Mouse (Mus musculus) heart, embryonic 10.5 days (tissue): ENCODE results near the gene Fam53b. TPM values are rescaled to one million over a fixed set of nuclear protein-coding genes. Genes with fewer than 3 reads are reported as not detected.

Experiments
- DNase-seq: peaks from one replicate; pipeline ENCODE4 v3.0.0-alpha.2; 2017; ENCODE audit warnings: low spot score
- H3K27ac ChIP-seq: fragments of 300-500 bp; sonication (generic); 2 replicates; pipeline ENCODE4 v1.5.1; 2016; ENCODE audit warnings: mild to moderate bottlenecking
- H3K27me3 ChIP-seq: fragments of 300-500 bp; sonication (generic); 2 replicates; pipeline ENCODE4 v1.6.1; 2016; ENCODE audit warnings: mild to moderate bottlenecking; ENCODE audit not compliant: poor library complexity, insufficient read depth, severe bottlenecking
- H3K36me3 ChIP-seq: fragments of 300-500 bp; sonication (generic); 2 replicates; pipeline ENCODE4 v1.6.1; 2016; ENCODE audit warnings: mild to moderate bottlenecking, moderate library complexity
- H3K4me1 ChIP-seq: fragments of 300-500 bp; sonication (generic); 2 replicates; pipeline ENCODE4 v1.6.1; 2016; ENCODE audit warnings: mild to moderate bottlenecking
- H3K4me3 ChIP-seq: fragments of 300-500 bp; sonication (generic); 2 replicates; pipeline ENCODE4 v1.5.1; 2016; ENCODE audit warnings: mild to moderate bottlenecking, moderate library complexity
- H3K9me3 ChIP-seq: fragments of 300-500 bp; sonication (generic); 2 replicates; pipeline ENCODE4 v1.6.1; 2016; ENCODE audit warnings: mild to moderate bottlenecking, moderate library complexity
- WGBS: fragments of 180-500 bp; shearing (Covaris S2); methylation state at CpG from one replicate; pipeline ENCODE4 v1.1.7; 2016; 5-methylcytosine and 5-hydroxymethylcytosine counted together
- polyA plus RNA-seq: library from polyadenylated mRNA; unstranded; fragments of >200 nt; fragmentation: Nextera tagmentation; extraction: Ambion mirVana; gene quantifications from 2 replicates; pipeline ENCODE4 v1.2.1, GENCODE M21; 2016

Fam53b gene
- polyA plus RNA-seq, 1 experiment from 2014 or later: 17.7 TPM

- Histone ChIP-seq H3K27ac (peak overlapping the region; percentile 94), H3K4me1 (peaks cover 71% of the 10 kb centered on the region), H3K36me3 (peaks cover 5% of the 10 kb centered on the region), H3K9me3 (no peaks in the 10 kb centered on the region), H3K27me3 (no peaks in the 10 kb centered on the region), H3K4me3 (no peak overlapping the region)
- peak; percentile 91 for DNase-seq
- 16% methylated on average over 6 of the region's 6 CpGs for WGBS
Measured at GRCm38 (mm10) chr7:132714236-132714923, 99.3 kb downstream of the Fam53b start.

DNA sequence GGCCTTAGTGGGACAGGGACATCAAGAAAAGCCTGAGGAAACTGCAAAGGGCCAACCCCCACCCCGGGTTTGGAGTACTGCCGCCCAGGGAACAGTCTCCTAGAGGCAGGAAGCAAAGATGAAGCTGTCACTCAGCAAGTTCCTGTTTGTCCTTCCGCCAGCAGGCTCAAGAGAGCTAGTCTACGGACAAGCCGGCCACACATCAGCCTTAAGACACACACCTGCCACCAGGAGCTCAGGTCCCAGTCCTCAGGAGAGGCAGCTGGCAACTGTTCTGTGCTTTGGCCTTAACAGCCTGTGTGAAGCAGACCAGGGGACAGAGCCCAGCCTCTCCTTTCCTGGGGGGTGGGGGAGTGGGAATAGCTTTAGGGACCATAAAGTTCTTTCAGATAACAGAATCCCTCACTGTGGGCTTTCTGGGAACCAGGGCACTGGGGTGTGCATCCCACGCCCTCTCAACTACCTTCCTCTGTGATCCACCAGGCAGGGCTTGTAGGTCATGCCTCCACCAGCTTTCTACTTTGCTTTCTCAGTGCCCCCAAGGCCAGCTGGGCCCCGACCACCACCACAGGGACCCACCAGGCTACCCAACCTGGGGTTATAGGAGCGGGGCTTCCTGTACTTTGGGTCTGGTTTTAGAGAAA is 100.1 kb downstream of the Fam53b start:
- DNase-seq: no peak
- peaks cover 5% of the 10 kb centered on the region for H3K36me3 ChIP-seq
- no peaks in the 10 kb centered on the region for H3K27me3 ChIP-seq
- peak overlapping the region; percentile 94 for H3K27ac ChIP-seq
- H3K4me3 ChIP-seq: 0 out of 2 replicates have a peak overlapping the region, but pooled peaks have one; percentile 1
- 45% methylated on average over 8 of the region's 8 CpGs for WGBS
- H3K4me1 ChIP-seq: peaks cover 70% of the 10 kb centered on the region
- no peaks in the 10 kb centered on the region for H3K9me3 ChIP-seq

- Histone ChIP-seq H3K36me3 (peaks cover 5% of the 10 kb centered on the region), H3K27ac (peak overlapping the region; percentile 94), H3K9me3 (no peaks in the 10 kb centered on the region), H3K4me1 (peaks cover 65% of the 10 kb centered on the region), H3K4me3 (no peak overlapping the region), H3K27me3 (no peaks in the 10 kb centered on the region)
- 71% methylated on average over 7 of the region's 7 CpGs for WGBS
- DNase-seq: no peak
Measured at GRCm38 (mm10) chr7:132712956-132713355, 100.7 kb downstream of the Fam53b start.

DNA sequence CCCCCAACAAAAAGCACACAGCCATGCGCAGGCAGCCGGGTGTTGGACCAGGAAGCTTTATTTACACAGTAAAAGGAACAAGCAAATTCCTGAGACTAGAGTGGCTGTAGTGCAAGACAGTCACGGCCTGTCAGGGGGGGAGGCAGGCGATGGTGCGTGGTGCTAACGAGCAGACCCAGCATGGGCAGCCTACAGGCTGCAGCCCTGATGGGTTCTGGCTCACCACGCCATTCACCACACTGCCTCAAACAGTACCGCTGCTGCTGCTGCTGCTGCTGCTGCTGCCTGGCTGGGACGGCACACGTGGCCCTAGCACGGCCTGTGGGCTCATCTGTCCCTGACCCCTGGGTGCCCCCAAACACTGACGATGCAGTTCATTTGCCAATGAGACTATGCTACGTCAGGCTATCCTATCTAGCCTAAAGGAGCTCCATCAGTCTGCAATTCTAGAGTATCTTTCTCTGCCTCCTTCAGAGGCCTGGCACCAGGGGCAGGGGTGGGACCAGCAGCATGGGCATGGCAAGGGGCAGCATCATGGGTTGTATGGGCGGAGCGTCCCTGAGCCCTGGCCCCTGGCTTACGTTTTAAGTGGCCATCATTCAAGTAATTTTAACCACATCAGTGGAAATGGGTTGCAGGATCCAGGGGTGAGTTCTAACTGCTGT is 101.5 kb downstream of the Fam53b start:
- Histone ChIP-seq H3K36me3 (peaks cover 5% of the 10 kb centered on the region), H3K27ac (peak overlapping the region; percentile 84), H3K4me1 (peaks cover 58% of the 10 kb centered on the region), H3K27me3 (no peaks in the 10 kb centered on the region), H3K4me3 (no peak overlapping the region), H3K9me3 (no peaks in the 10 kb centered on the region)
- no peak for DNase-seq
- WGBS: 41% methylated on average over 16 of the region's 16 CpGs

DNA sequence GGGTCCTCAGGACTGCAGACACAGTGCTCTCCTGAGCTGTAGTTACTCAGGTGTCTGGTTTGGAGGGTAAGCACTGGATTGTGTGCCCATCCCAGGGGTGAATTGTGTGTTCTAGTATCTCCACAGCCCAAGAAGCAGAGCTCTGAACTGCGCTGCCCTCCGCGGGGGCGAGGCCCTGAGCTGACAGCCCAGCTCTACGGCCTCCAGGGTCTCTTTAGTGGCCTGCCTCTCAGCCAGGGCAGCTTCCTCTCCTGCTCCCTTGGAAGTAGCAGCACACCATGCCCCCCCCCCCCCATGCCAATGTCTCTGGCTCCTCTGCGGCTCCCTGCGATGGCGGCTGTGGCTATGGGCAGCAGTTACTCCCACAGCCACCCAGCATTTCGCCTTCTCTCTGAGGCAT is 102.1 kb downstream of the Fam53b start:
- H3K36me3 ChIP-seq: peaks cover 5% of the 10 kb centered on the region
- no peak for DNase-seq
- H3K4me1 ChIP-seq: peaks cover 57% of the 10 kb centered on the region
- 67% methylated on average over 9 of the region's 9 CpGs for WGBS
- no peaks in the 10 kb centered on the region for H3K9me3 ChIP-seq
- H3K4me3 ChIP-seq: no peak overlapping the region
- H3K27ac ChIP-seq: peak overlapping the region; percentile 84
- no peaks in the 10 kb centered on the region for H3K27me3 ChIP-seq

DNA sequence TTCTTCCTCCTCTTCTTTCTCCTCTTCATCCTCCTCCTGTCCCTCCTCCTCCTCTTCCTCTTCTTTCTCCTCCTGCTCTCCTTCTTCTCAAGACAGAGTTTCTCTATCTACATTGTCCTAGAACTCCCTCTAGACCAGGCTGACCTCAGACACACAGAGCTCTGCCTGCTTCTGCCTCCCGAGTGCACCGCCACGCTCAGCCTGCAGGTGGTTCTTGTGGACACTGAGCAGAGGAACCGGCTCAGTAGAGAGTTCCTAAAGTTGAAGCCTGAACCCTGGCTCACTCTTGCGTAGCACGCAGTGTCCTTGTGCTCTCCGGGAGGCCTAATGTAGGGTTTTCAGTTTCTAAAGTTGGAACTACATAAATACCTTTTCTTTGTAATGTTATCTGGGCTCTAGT is 108.6 kb downstream of the Fam53b start:
- 85% methylated on average over 7 of the region's 7 CpGs for WGBS

DNA sequence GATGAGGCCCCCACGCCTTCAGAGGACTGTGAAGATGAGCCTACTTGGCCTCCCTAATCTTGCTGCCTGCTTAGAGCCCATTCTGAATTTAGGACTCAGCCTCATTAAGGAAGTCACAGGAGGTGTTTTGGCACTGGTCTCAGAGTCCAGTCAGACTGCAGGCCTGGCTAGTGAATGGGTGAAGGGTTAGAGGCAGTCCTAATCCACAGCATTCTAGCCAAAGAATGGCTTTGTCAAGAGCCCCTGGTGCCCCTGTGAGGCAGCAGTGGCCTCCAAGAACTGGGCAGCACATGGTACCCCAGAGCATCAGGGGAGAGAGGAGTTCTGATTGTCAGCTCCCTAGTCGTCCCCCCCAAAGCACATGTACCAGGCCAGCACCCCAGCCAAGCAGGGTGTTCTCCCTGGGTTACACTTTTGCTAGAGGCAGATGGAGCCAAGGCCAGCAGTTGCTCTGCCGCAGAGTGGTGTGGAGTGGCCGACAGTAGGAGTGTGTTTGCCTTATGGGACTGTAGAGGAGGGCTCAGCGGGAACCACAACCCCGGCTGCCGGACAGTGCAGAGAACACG is 109.3 kb downstream of the Fam53b start:
- Histone ChIP-seq H3K27ac (no peak overlapping the region), H3K27me3 (no peaks in the 10 kb centered on the region), H3K36me3 (no peaks in the 10 kb centered on the region), H3K4me1 (peaks cover 11% of the 10 kb centered on the region; the same call in 1 of the 2 replicates), H3K9me3 (no peaks in the 10 kb centered on the region), H3K4me3 (no peak overlapping the region)
- WGBS: 89% methylated on average over 8 of the region's 8 CpGs
- no peak for DNase-seq

More for the DNA sequence above, 108.6 kb downstream of the Fam53b start:
- no peak for DNase-seq
- Histone ChIP-seq H3K36me3 (no peaks in the 10 kb centered on the region), H3K27ac (no peak overlapping the region), H3K4me3 (no peak overlapping the region), H3K9me3 (no peaks in the 10 kb centered on the region), H3K27me3 (no peaks in the 10 kb centered on the region), H3K4me1 (peaks cover 3% of the 10 kb centered on the region; the same call in 1 of the 2 replicates)

GRCm38 (mm10) chr7:132703515-132704309 is 110.0 kb downstream of the Fam53b start:
- WGBS: 80% methylated on average over 9 of the region's 9 CpGs
- Histone ChIP-seq H3K27ac (no peak overlapping the region), H3K4me1 (peaks cover 12% of the 10 kb centered on the region; the same call in 1 of the 2 replicates), H3K4me3 (no peak overlapping the region), H3K9me3 (no peaks in the 10 kb centered on the region), H3K27me3 (no peaks in the 10 kb centered on the region), H3K36me3 (no peaks in the 10 kb centered on the region)
- DNase-seq: no peak

DNA sequence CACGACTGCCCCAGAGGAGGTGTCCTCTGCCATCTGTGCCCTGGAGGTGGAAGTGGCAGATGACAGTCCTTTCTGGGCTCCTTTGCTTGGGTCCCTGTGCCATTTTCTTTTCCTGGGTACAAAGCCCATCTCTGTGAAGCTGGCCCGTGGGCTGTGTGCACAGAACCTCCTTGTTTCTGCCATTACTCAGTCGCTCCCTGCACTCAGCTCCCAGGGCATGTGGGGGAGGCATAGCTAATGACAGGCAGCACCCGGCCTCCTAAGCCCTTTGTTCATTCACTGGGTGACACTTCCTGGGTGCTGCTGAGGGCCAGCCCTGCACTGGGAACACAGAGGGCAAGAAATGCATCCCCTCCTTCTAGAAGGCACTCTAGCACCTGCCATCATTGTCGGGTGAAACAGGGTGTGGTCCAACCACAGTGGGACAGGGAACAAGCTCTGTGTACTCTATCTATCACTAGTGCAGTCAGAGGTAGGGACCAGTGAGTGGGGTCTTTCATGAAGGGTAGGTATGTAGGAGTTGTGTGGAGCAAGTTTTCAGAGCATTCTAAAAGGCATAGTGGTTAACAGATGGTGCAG is 111.1 kb downstream of the Fam53b start:
- H3K4me3 ChIP-seq: no peak overlapping the region
- no peaks in the 10 kb centered on the region for H3K9me3 ChIP-seq
- 73% methylated on average over 5 of the region's 5 CpGs for WGBS
- H3K36me3 ChIP-seq: no peaks in the 10 kb centered on the region
- H3K27me3 ChIP-seq: no peaks in the 10 kb centered on the region
- no peak for DNase-seq
- H3K27ac ChIP-seq: no peak overlapping the region
- H3K4me1 ChIP-seq: peaks cover 12% of the 10 kb centered on the region; the same call in 1 of the 2 replicates

- H3K4me3 ChIP-seq: no peak overlapping the region
- H3K4me1 ChIP-seq: peaks cover 12% of the 10 kb centered on the region; the same call in 1 of the 2 replicates
- H3K9me3 ChIP-seq: no peaks in the 10 kb centered on the region
- no peaks in the 10 kb centered on the region for H3K27me3 ChIP-seq
- 95% methylated on average over 3 of the region's 3 CpGs for WGBS
- no peak overlapping the region for H3K27ac ChIP-seq
- no peak for DNase-seq
- no peaks in the 10 kb centered on the region for H3K36me3 ChIP-seq
Measured at GRCm38 (mm10) chr7:132702024-132702423, 111.7 kb downstream of the Fam53b start.

GRCm38 (mm10) chr7:132701412-132701811 is 112.3 kb downstream of the Fam53b start:
- peaks cover 12% of the 10 kb centered on the region; the same call in 1 of the 2 replicates for H3K4me1 ChIP-seq
- 84% methylated on average over 3 of the region's 3 CpGs for WGBS
- no peak overlapping the region for H3K27ac ChIP-seq
- no peaks in the 10 kb centered on the region for H3K36me3 ChIP-seq
- no peak overlapping the region for H3K4me3 ChIP-seq
- H3K9me3 ChIP-seq: no peaks in the 10 kb centered on the region
- H3K27me3 ChIP-seq: no peaks in the 10 kb centered on the region
- DNase-seq: no peak

DNA sequence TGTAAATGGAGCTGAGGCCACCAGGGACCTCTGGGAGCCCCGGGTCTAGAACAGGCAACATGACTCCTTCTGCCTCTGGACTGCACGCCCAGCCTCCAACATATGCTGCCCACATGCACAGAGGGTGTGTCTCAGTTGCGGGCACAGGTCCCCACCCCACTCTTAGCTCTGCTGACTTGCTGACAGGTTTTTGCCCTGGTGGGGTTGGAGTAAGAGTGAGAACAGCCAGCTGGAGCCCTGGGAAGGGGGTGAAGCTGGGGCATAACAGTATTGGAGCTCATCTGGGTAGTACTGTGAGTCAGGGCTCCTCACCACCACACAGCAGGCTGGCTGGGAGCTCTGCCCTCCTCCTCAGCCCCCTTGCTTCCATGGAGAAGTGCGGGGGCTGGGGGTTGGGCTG is 113.6 kb downstream of the Fam53b start:
- H3K36me3 ChIP-seq: no peaks in the 10 kb centered on the region
- H3K27me3 ChIP-seq: no peaks in the 10 kb centered on the region
- no peak for DNase-seq
- H3K4me1 ChIP-seq: peaks cover 12% of the 10 kb centered on the region; the same call in 1 of the 2 replicates
- H3K9me3 ChIP-seq: no peaks in the 10 kb centered on the region
- WGBS: 77% methylated on average over 4 of the region's 4 CpGs
- no peak overlapping the region for H3K4me3 ChIP-seq
- H3K27ac ChIP-seq: 0 out of 2 replicates have a peak overlapping the region, but pooled peaks have one; percentile 6
